Mouse (Mus musculus) cerebellum, postnatal 25 days (tissue): ENCODE measurements at regions not wholly inside any gene's neighbourhood (a gene's known extent, or its start where the extent isn't known, plus 50 kb on each side); places are given as distances from the start of the nearest gene placed in this dataset.

Experiments
- DNase-seq, 2 experiments: peaks; one replicate each; pipeline ENCODE4 v3.0.0; 2021; ENCODE audit warnings: mixed read lengths in 2 of 2

GRCm38 (mm10) chr12:109272101-109272500, 180.5 kb upstream of the Dlk1 start:
- DNase-seq, result no peak

- DNase-seq, result no peak
These were observed 137.8 kb upstream of the Dlk1 start for GRCm38 (mm10) chr12:109314850-109315249.

- no peak for DNase-seq
These were observed 126.6 kb upstream of the Dlk1 start for GRCm38 (mm10) chr12:109325986-109326385.

- no peak for DNase-seq
These were observed 81.3 kb upstream of the Dlk1 start for GRCm38 (mm10) chr12:109371327-109371726.

- no peak for DNase-seq
These were observed 66.8 kb upstream of the Dlk1 start for GRCm38 (mm10) chr12:109385794-109386193.

- no peak for DNase-seq
These were observed 63.8 kb upstream of the Dlk1 start for GRCm38 (mm10) chr12:109388791-109389190.

- DNase-seq, result no peak
These were observed 62.2 kb upstream of the Dlk1 start for GRCm38 (mm10) chr12:109390388-109390920.

- DNase-seq, result no peak
These were observed 61.6 kb upstream of the Dlk1 start for GRCm38 (mm10) chr12:109390978-109391377.

- no peak for DNase-seq
These were observed 59.3 kb upstream of the Dlk1 start for GRCm38 (mm10) chr12:109393326-109393725.

- peak; percentile 75 to 87 for DNase-seq
These were observed 58.8 kb upstream of the Dlk1 start for GRCm38 (mm10) chr12:109393795-109394194.

- DNase-seq, result no peak
These were observed 58.2 kb upstream of the Dlk1 start for GRCm38 (mm10) chr12:109394396-109394795.

- DNase-seq, result no peak
These were observed 56.0 kb upstream of the Dlk1 start for GRCm38 (mm10) chr12:109396614-109397013.

GRCm38 (mm10) chr12:109397175-109398058, 55.2 kb upstream of the Dlk1 start:
- no peak for DNase-seq

GRCm38 (mm10) chr12:109398473-109398872, 54.1 kb upstream of the Dlk1 start:
- no peak for DNase-seq

- no peak for DNase-seq
These were observed 53.7 kb upstream of the Dlk1 start for GRCm38 (mm10) chr12:109398951-109399350.

GRCm38 (mm10) chr12:109399591-109399990, 53.0 kb upstream of the Dlk1 start:
- DNase-seq, result peak in 1 of 2 experiments; percentile 50

- DNase-seq, result no peak
These were observed 52.6 kb upstream of the Dlk1 start for GRCm38 (mm10) chr12:109400041-109400440.

GRCm38 (mm10) chr12:109400936-109401586, 51.6 kb upstream of the Dlk1 start:
- peak in 1 of 2 experiments; percentile 49 for DNase-seq

GRCm38 (mm10) chr12:109401696-109402095, 50.9 kb upstream of the Dlk1 start:
- no peak for DNase-seq

- no peak for DNase-seq
These were observed 50.4 kb upstream of the Dlk1 start for GRCm38 (mm10) chr12:109402226-109402625.
